Mouse (Mus musculus): ENCODE measurements around the gene Kcp. TPM values are rescaled to one million over a fixed set of nuclear protein-coding genes. Genes with fewer than 3 reads are reported as not detected.
A peak's percentile ranks its signal among the peaks of the same experiment; 100 is the strongest.

Gene Kcp
- polyA plus RNA-seq, 1 experiment from 2014 or later = 15.4 TPM

DNA sequence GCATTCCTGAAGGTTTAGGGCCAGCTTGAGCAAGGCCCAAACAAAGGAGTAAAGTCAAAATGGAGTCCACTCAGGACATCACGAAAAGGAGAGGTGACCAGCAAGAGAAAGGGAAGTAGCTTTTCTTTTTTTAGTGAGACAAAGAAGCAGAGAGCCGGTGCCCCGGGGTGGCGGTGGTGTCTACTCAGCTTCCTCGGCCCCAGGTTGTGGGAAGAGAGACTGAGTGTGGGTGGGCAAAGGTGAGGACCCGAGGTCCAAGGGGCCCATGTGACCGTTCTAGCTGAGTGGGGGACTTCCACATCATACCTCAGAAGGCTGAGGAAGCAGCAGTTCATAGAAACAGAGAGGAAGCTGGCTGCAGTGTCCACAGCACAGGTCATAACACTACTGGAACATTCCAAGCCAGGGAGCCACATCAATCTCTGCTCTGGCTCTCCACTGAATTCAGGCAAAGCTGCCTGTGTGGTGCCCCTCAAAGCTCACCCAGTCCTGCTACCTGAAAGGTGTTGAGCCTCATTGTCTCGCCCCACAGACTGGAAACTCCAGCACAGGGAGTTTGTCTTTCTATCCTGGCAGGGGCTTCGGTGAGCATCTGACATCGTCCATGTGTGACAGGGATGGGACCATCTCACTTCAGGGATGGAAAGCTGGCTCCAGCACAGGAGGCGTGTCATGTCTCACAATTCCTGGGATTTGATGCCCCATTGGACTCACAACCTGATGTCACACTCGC, 15.7 kb upstream of the Kcp start:
- H3K27ac ChIP-seq (ENCODE audit: poor library complexity, severe bottlenecking) = no peak overlapping the region
- peaks cover 4% of the 10 kb centered on the region for H3K9me3 ChIP-seq (replicated peaks)
- no peak overlapping the region for H3K4me2 ChIP-seq
- WGBS = 69% methylated on average over 12 of the region's 12 CpGs
- peaks cover 24% of the 10 kb centered on the region for H3K4me1 ChIP-seq (replicated peaks)
- no peak overlapping the region for H3K4me3 ChIP-seq
- 0 out of 2 replicates have a peak, but pooled peaks cover 7% of the 10 kb centered on the region for H3K27me3 ChIP-seq (replicated peaks)
- H3K36me3 ChIP-seq = no peaks in the 10 kb centered on the region
- no peak for ATAC-seq (ENCODE audit: insufficient number of reproducible peaks, low FRiP score)
- no peak overlapping the region for H3K9ac ChIP-seq

DNA sequence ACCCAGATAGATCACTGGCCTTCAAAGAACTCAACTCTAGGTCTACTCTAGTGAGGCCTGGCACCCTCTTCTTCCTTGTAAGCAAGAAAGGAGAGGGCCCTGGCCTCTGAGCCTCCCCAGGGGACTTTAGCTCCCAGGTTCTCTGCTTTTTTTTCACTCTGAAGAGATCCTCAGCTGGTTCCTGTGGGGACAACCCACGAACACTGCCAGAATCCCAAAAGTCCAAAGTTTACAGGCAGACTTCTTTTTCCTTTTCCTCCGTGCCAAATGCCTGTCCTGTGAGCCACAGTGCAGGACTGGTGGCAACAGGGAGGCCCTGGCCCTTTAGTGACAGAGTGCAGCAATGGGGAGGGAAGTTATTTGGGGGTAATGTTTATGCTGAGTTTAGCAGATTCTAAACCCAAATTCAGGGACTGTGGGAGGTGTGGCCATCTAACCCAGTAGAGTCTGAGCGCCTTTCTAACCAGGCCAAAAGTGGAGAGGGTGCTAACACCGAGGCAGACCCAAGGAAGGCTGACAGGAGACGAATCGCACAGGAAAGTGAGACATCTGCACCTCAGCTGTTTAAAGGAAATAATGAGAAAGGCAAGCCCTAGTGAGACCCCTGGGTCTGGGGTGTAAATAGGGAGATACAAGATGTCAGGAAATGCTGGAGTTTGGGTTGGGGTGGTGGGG, 15.0 kb upstream of the Kcp start:
- peaks cover 16% of the 10 kb centered on the region for H3K4me1 ChIP-seq (replicated peaks)
- no peaks in the 10 kb centered on the region for H3K36me3 ChIP-seq
- 69% methylated on average over 6 of the region's 6 CpGs for WGBS
- no peak for ATAC-seq (ENCODE audit: insufficient number of reproducible peaks, low FRiP score)
- no peak overlapping the region for H3K9ac ChIP-seq
- 0 out of 2 replicates have a peak, but pooled peaks cover 7% of the 10 kb centered on the region for H3K27me3 ChIP-seq (replicated peaks)
- H3K4me2 ChIP-seq = no peak overlapping the region
- no peak overlapping the region for H3K27ac ChIP-seq (ENCODE audit: poor library complexity, severe bottlenecking)
- H3K4me3 ChIP-seq = no peak overlapping the region
- peaks cover 4% of the 10 kb centered on the region for H3K9me3 ChIP-seq (replicated peaks)

DNA sequence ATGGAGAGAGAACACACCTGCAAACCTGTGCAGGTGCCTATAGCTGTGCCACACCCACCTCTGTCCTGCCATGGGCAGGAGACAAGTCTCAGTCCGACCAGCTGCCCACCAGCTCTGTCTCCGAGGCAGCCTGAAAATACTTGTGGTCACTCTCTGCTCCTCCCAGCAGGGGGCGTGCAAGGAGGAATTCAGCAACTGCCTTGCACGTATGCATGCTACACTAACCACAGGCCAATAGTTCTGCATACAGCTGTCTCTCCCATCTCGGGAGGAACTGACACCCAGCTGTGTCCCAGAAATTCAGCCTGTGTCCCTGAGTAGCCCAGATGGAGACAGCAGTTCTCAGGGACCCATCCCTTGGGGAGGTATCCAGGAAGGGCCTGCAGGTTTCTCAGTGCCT, 9.4 kb upstream of the Kcp start:
- ATAC-seq (ENCODE audit: insufficient number of reproducible peaks, low FRiP score) = no peak
- WGBS = 5% methylated on average over 5 of the region's 5 CpGs
- no peak overlapping the region for H3K4me2 ChIP-seq
- no peaks in the 10 kb centered on the region for H3K36me3 ChIP-seq
- peaks cover 4% of the 10 kb centered on the region; the same call in 1 of the 2 replicates for H3K9me3 ChIP-seq (replicated peaks)
- H3K4me1 ChIP-seq (replicated peaks) = peaks cover 14% of the 10 kb centered on the region
- no peak overlapping the region for H3K27ac ChIP-seq (ENCODE audit: poor library complexity, severe bottlenecking)
- H3K4me3 ChIP-seq = no peak overlapping the region
- no peak overlapping the region for H3K9ac ChIP-seq
- H3K27me3 ChIP-seq (replicated peaks) = no peaks in the 10 kb centered on the region

DNA sequence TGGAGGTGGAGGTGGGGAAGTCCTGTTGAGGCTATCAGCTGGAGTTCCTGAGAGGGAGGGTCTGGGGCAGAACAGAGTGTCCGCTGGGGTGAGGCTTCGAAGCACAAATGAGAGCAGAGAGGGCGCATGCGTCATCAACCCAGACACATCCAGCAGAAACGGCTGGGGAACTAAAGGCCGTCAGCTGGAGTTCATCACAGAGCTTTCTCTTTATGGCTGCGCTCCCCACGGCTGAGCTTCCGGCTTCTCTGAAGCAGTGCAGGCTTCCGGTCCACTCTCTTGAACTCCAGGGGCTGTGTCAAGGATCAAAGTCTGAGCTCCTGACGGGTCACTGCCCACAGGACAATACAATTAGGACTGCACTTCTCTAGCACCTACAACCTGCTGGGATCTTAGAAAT, 5.5 kb upstream of the Kcp start:
- WGBS = 0% methylated on average over 11 of the region's 11 CpGs
- no peaks in the 10 kb centered on the region for H3K36me3 ChIP-seq
- peak; percentile 69 for ATAC-seq (ENCODE audit: insufficient number of reproducible peaks, low FRiP score)
- H3K4me2 ChIP-seq = peak overlapping the region; percentile 62
- no peaks in the 10 kb centered on the region for H3K27me3 ChIP-seq (replicated peaks)
- peaks cover 20% of the 10 kb centered on the region for H3K4me1 ChIP-seq (replicated peaks)
- no peaks in the 10 kb centered on the region for H3K9me3 ChIP-seq (replicated peaks)
- H3K9ac ChIP-seq = peak overlapping the region; percentile 38; the same call in 1 of the 2 replicates
- H3K27ac ChIP-seq (ENCODE audit: poor library complexity, severe bottlenecking) = peak overlapping the region; percentile 66
- H3K4me3 ChIP-seq = peak overlapping the region; percentile 27

DNA sequence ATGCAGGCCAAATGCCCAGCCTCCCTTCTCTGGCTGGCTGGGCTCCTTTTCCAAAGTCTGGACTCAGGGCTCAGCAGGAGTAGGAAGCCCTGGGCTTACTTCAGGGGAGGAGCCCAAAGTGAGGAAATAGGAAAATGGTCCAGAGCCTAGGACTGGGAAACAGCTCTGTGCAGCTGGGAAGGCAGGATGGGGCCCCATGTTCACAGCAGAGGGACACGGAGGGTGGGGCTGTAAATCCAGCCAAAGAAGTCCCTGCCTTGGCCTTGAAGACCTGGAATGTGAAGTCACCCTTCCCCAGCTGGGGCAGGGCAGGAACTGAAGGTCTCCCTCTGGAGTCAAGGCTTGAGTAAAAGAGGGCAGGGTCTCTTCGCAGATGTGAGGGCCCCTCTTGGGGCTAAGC, 1.3 kb upstream of the Kcp start:
- no peak overlapping the region for H3K9ac ChIP-seq
- H3K4me2 ChIP-seq = no peak overlapping the region
- 41% methylated on average over 2 of the region's 2 CpGs for WGBS
- H3K27ac ChIP-seq (ENCODE audit: poor library complexity, severe bottlenecking) = no peak overlapping the region
- 0 out of 2 replicates have a peak, but pooled peaks cover 3% of the 10 kb centered on the region for H3K27me3 ChIP-seq (replicated peaks)
- no peaks in the 10 kb centered on the region for H3K36me3 ChIP-seq
- H3K4me1 ChIP-seq (replicated peaks) = peaks cover 39% of the 10 kb centered on the region
- ATAC-seq (ENCODE audit: insufficient number of reproducible peaks, low FRiP score) = 0 out of 2 replicates have a peak, but pooled peaks have one; percentile 22
- no peak overlapping the region for H3K4me3 ChIP-seq
- H3K9me3 ChIP-seq (replicated peaks) = no peaks in the 10 kb centered on the region

DNA sequence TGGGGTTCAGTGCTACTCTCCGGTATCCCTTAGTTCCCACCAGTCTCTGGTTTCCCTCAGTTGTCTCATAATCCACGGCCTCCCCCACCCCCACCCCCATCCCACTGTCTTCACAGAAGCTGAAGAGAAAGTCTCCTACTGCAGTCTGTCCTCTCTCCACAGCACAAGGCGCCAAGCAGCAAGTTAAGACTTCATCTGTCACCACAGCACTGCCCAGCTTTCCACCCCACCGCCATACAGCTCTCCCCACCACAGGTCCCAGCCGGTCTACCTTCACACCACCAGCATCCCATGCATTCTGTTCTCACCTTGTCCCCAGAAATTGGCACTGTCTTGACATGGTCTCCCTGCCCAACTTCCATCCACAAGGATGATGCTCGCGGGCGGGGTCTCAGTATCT, 918 bp downstream of the Kcp start:
- Histone ChIP-seq H3K9me3 (replicated peaks) (no peaks in the 10 kb centered on the region), H3K36me3 (no peaks in the 10 kb centered on the region; the same call in 1 of the 2 replicates), H3K27me3 (replicated peaks) (0 out of 2 replicates have a peak, but pooled peaks cover 3% of the 10 kb centered on the region), H3K27ac (ENCODE audit: poor library complexity, severe bottlenecking) (no peak overlapping the region), H3K4me3 (peak overlapping the region; percentile 58), H3K9ac (peak overlapping the region; percentile 68), H3K4me2 (peak overlapping the region; percentile 71), H3K4me1 (replicated peaks) (peaks cover 25% of the 10 kb centered on the region)
- WGBS = 18% methylated on average over 8 of the region's 8 CpGs
- ATAC-seq (ENCODE audit: insufficient number of reproducible peaks, low FRiP score) = 0 out of 2 replicates have a peak, but pooled peaks have one; percentile 1

DNA sequence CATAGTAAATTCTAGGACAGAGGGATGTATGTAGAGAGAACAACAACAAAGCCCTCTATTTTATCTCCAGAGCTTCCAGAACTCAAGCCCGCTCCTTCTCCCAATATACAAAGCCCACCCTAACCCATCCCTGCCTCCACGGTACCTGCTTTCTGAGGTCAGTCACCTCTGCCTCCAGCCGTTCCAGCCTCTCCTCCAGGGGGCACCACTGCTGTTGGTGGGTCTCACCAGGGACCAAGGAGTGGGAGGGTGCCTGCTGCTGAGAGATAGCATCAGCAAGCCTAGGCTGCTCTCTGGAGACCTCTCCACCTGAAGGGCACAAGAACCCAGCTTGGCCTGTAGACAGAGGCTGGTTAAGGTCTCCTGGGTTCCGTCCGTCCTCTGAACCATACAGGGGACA, 2.3 kb downstream of the Kcp start:
- Histone ChIP-seq H3K4me3 (no peak overlapping the region), H3K27me3 (replicated peaks) (0 out of 2 replicates have a peak, but pooled peaks cover 3% of the 10 kb centered on the region), H3K9ac (no peak overlapping the region), H3K27ac (ENCODE audit: poor library complexity, severe bottlenecking) (no peak overlapping the region), H3K4me1 (replicated peaks) (peaks cover 25% of the 10 kb centered on the region), H3K36me3 (no peaks in the 10 kb centered on the region; the same call in 1 of the 2 replicates), H3K4me2 (no peak overlapping the region), H3K9me3 (replicated peaks) (no peaks in the 10 kb centered on the region)
- WGBS = 87% methylated on average over 5 of the region's 5 CpGs
- no peak for ATAC-seq (ENCODE audit: insufficient number of reproducible peaks, low FRiP score)

DNA sequence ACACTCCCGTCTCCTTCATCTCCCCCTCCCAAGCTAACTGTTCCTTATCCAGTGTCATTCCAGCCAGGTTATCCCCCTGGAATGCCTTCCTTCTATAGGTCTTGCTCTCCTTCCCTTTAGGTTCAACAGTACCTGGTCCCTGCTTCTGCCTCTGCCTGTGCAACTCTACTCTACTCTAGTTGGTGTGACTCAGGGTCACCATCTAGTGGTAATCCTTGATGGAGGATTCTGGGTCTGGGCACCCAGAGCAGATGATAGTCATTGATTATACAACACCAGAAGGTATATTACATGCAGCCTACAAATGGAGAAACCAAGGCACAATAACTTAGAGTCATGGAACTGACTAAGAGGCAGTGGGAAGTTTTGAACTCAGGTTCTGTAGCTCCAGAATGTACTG, 6.2 kb downstream of the Kcp start:
- Histone ChIP-seq H3K9me3 (replicated peaks) (no peaks in the 10 kb centered on the region), H3K4me1 (replicated peaks) (peaks cover 7% of the 10 kb centered on the region), H3K9ac (no peak overlapping the region), H3K4me2 (no peak overlapping the region), H3K27ac (ENCODE audit: poor library complexity, severe bottlenecking) (no peak overlapping the region), H3K27me3 (replicated peaks) (peaks cover 25% of the 10 kb centered on the region), H3K36me3 (peaks cover 7% of the 10 kb centered on the region; the same call in 1 of the 2 replicates), H3K4me3 (no peak overlapping the region)
- 0 out of 2 replicates have a peak, but pooled peaks have one; percentile 34 for ATAC-seq (ENCODE audit: insufficient number of reproducible peaks, low FRiP score)
- 79% methylated on average over 1 of the region's 1 CpGs for WGBS

DNA sequence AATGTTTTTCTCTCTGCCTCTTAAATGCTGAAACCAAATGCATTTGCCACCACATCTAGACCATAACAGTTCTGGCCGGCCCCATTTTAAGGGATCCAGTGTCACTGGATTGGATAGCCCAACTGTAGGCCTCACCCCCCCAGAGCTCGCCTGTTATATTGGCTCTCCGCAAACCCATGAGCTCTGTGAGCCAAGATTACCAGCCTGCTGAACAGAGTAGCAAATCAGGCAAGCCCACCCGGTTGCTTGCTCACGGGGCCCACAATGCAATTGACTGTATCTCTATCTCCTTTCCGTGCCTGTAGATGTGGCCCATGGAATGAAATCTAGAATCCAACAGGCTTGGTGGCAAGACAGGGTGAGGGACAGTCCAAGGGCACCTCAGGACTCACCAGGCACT, 6.9 kb downstream of the Kcp start:
- H3K4me2 ChIP-seq = no peak overlapping the region

DNA sequence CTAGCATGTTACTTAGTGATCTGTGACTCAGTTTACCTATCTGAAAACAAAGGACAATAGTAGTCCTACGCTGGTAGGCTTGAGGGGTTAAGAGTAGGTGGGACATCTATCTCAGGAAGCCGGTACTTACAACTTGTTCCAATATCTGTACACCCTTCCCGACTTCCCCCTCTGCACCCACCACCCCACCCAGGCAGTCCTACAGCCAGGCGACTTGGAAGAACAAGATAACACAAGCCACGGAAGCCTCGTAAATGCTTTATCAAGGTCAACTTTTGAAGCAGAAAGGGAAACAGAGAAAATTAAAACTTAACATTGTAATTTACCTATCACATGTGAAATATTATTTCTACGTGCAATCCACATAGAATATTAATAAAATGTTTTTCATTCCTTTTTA, 7.6 kb downstream of the Kcp start:
- 79% methylated on average over 7 of the region's 7 CpGs for WGBS
- H3K4me2 ChIP-seq = no peak overlapping the region
- no peaks in the 10 kb centered on the region for H3K9me3 ChIP-seq (replicated peaks)
- H3K27me3 ChIP-seq (replicated peaks) = peaks cover 35% of the 10 kb centered on the region
- H3K4me3 ChIP-seq = no peak overlapping the region
- peaks cover 6% of the 10 kb centered on the region; the same call in 1 of the 2 replicates for H3K4me1 ChIP-seq (replicated peaks)
- no peak overlapping the region for H3K27ac ChIP-seq (ENCODE audit: poor library complexity, severe bottlenecking)
- H3K36me3 ChIP-seq = peaks cover 7% of the 10 kb centered on the region; the same call in 1 of the 2 replicates
- no peak overlapping the region for H3K9ac ChIP-seq
- no peak for ATAC-seq (ENCODE audit: insufficient number of reproducible peaks, low FRiP score)

More for the DNA sequence above, 6.9 kb downstream of the Kcp start:
- no peak for ATAC-seq (ENCODE audit: insufficient number of reproducible peaks, low FRiP score)
- Histone ChIP-seq H3K9ac (no peak overlapping the region), H3K9me3 (replicated peaks) (no peaks in the 10 kb centered on the region), H3K27me3 (replicated peaks) (peaks cover 30% of the 10 kb centered on the region), H3K4me3 (no peak overlapping the region), H3K36me3 (peaks cover 7% of the 10 kb centered on the region; the same call in 1 of the 2 replicates), H3K27ac (ENCODE audit: poor library complexity, severe bottlenecking) (no peak overlapping the region), H3K4me1 (replicated peaks) (peaks cover 3% of the 10 kb centered on the region; the same call in 1 of the 2 replicates)
- WGBS = 78% methylated on average over 6 of the region's 6 CpGs

DNA sequence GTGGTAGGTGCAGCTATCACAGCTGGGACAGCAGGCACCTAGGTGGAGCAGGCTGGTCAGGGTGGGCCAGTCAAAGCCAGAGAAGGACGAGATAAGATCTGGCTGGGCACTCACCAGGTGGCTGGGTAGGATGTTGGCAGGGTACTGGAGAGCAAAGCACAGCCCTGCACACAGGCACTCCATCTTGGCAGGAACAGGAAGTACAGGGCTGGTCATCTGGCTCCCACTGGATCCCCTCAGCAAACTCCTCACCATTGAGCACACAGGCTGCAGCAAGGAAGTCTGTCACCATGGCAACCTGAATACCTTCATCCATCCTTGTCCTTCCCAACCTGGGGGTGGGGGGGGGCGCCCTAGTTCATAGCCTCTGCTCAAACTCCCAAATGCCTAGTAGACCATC, 10.0 kb downstream of the Kcp start:
- peaks cover 39% of the 10 kb centered on the region for H3K27me3 ChIP-seq (replicated peaks)
- no peak overlapping the region for H3K4me2 ChIP-seq
- no peak overlapping the region for H3K27ac ChIP-seq (ENCODE audit: poor library complexity, severe bottlenecking)
- H3K9me3 ChIP-seq (replicated peaks) = no peaks in the 10 kb centered on the region
- H3K4me3 ChIP-seq = no peak overlapping the region
- ATAC-seq (ENCODE audit: insufficient number of reproducible peaks, low FRiP score) = no peak
- 59% methylated on average over 2 of the region's 2 CpGs for WGBS
- H3K4me1 ChIP-seq (replicated peaks) = peaks cover 6% of the 10 kb centered on the region; the same call in 1 of the 2 replicates
- H3K36me3 ChIP-seq = peaks cover 7% of the 10 kb centered on the region; the same call in 1 of the 2 replicates
- H3K9ac ChIP-seq = no peak overlapping the region

Data from heart, embryonic 12.5 days (tissue).